Mouse (Mus musculus): Measurements from ENCODE around the gene Zbtb11. TPM values are rescaled to one million over a fixed set of nuclear protein-coding genes. Genes with fewer than 3 reads are reported as not detected.
A peak's percentile ranks its signal among the peaks of the same experiment; 100 is the strongest.

Zbtb11 gene
- polyA plus RNA-seq, 1 experiment from 2014 or later: 6.0 TPM

DNA sequence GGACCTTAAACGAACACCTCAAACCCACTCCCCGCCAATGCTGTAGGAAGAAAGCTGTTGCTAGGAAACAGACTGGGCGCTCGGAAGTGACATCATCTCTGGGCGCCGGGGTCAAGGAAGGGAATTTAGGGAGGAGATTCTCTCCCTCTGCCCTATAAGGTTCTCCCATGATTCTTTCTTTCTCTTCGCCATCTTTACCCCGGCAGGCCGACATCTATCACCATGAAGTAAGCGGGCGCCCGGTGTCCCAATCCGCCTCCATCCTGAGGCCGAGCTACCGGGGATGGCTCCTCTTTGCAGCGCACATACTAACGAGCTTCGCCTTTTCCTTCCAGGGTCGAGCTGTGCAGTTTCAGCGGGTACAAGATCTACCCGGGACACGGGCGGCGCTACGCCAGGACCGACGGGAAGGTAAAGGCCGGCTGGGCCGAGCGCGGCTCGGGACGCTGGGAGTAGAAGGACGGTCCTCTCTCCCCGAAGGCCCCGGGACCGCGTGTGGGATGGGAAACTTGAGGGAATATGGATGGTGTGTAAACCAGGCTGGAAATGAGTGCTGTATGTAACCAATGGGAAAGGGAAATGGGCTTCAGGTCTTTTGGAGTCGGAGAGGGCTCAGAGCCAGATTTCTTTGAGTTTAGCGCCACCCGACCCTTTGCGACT, 7.3 kb upstream of the Zbtb11 start, which contains the start of gene Rpl24:
Rpl24 (plus strand) TSS at position 64 of the 660 bp plus-strand sequence.
- ATAC-seq: peak; percentile 95
- Histone ChIP-seq H3K9me3 (ENCODE audit: low read length) (no peaks in the 10 kb centered on the region), H3K36me3 (replicated peaks; ENCODE audit: insufficient read depth, low read length) (peaks cover 27% of the 10 kb centered on the region), H3K4me3 (ENCODE audit: low read depth, low read length) (peak within 1 kb of the TSS; percentile 62), H3K4me2 (ENCODE audit: low read depth, low read length) (peak within 1 kb of the TSS; percentile 84), H3K27me3 (ENCODE audit: insufficient read depth, low read length) (no peaks in the 10 kb centered on the region), H3K9ac (replicated peaks) (peak within 1 kb of the TSS; percentile 69), H3K27ac (ENCODE audit: low read depth) (peak within 1 kb of the TSS; percentile 79), H3K4me1 (ENCODE audit: insufficient read depth) (peaks cover 4% of the 10 kb centered on the region)
- TF ChIP-seq CTCF (IDR thresholded peaks at IDR 0.05; ENCODE audit: low read depth) (no peak), EP300 (IDR thresholded peaks at IDR 0.05; ENCODE audit: low read depth) (no peak; the same call in 1 of the 2 replicates)
- under 1% methylated on average over 42 of the region's 42 CpGs for WGBS (ENCODE audit: insufficient replicate concordance)
- peak; percentile 93 for DNase-seq

DNA sequence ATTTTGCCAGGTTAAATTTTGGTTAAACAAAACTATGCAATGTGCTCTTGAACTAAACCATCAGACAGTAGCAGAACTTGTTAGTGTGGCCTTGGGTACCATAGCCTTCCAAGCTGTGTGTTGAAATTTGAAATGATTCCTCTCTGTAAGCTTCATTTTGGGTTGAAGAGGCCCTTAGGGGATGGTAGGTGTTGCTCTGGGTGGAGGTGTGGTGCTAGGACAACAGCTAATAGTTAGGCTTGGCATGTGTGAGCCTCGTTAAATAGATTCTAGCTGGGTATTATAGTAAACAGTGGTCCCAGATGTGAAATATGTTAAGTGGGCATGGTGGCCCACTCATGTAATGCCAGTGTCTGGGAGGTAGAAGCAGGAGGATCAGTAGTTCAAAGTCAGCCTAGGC, 6.5 kb upstream of the Zbtb11 start:
- Histone ChIP-seq H3K27me3 (ENCODE audit: insufficient read depth, low read length) (no peaks in the 10 kb centered on the region), H3K9ac (replicated peaks) (peak overlapping the region; percentile 69), H3K4me2 (ENCODE audit: low read depth, low read length) (peak overlapping the region; percentile 84), H3K4me1 (ENCODE audit: insufficient read depth) (peaks cover 4% of the 10 kb centered on the region), H3K27ac (ENCODE audit: low read depth) (peak overlapping the region; percentile 79), H3K9me3 (ENCODE audit: low read length) (no peaks in the 10 kb centered on the region), H3K36me3 (replicated peaks; ENCODE audit: insufficient read depth, low read length) (peaks cover 36% of the 10 kb centered on the region), H3K4me3 (ENCODE audit: low read depth, low read length) (peak overlapping the region; percentile 62)
- ATAC-seq (no peak), DNase-seq (no peak)
- TF ChIP-seq EP300 (IDR thresholded peaks at IDR 0.05; ENCODE audit: low read depth): no peak
- no peak for TF ChIP-seq CTCF (IDR thresholded peaks at IDR 0.05; ENCODE audit: low read depth)
- 15% methylated on average over 1 of the region's 1 CpGs for WGBS (ENCODE audit: insufficient replicate concordance)

DNA sequence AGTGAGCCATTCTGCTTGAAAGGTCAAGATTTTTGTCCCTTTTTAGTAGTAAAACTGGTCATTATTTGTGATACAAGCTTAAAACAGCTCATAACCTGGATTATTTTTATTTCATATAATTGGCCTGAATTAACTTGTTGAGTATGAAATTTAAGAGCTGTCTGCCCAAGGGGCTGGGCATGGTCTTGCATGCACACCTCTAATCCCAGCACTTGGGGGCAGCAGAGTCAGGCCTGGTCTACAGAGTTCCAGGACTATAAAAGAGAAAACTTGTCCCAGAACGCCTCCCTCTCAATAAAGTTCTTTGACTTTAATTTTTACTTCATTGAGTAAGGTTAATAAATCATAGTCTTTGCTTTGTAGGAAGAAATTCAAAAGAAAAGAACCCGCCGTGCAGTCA, 4.5 kb upstream of the Zbtb11 start:
- ATAC-seq (no peak), DNase-seq (peak; percentile 57)
- no peaks in the 10 kb centered on the region for H3K9me3 ChIP-seq (ENCODE audit: low read length)
- TF ChIP-seq EP300 (IDR thresholded peaks at IDR 0.05; ENCODE audit: low read depth) (no peak), CTCF (IDR thresholded peaks at IDR 0.05; ENCODE audit: low read depth) (peak; percentile 71)
- 81% methylated on average over 3 of the region's 3 CpGs for WGBS (ENCODE audit: insufficient replicate concordance)
- no peak overlapping the region for H3K4me3 ChIP-seq (ENCODE audit: low read depth, low read length)
- H3K27me3 ChIP-seq (ENCODE audit: insufficient read depth, low read length): no peaks in the 10 kb centered on the region
- H3K4me1 ChIP-seq (ENCODE audit: insufficient read depth): peaks cover 11% of the 10 kb centered on the region
- H3K27ac ChIP-seq (ENCODE audit: low read depth): no peak overlapping the region
- no peak overlapping the region for H3K4me2 ChIP-seq (ENCODE audit: low read depth, low read length)
- peaks cover 38% of the 10 kb centered on the region for H3K36me3 ChIP-seq (replicated peaks; ENCODE audit: insufficient read depth, low read length)
- H3K9ac ChIP-seq (replicated peaks): no peak overlapping the region

DNA sequence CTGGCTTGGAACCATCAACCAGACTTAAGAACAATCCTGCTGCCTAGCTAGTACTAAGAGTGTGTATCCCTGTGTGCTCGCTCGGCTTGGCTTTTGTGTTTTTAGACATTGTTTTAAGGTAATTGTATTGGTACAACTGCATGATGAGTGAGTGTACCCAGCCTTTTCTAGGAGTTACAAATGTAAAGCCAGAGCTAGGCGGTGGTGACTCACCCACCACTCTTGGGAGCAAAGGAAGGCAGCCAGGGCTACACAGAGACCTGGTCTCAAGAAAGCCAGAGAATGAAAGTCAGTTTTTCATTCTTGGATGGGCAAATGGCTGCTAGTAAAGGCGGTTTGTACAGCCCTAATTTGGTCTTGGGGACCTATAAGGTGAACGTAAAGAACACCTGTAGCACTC, 3.3 kb upstream of the Zbtb11 start:
- H3K36me3 ChIP-seq (replicated peaks; ENCODE audit: insufficient read depth, low read length): peaks cover 38% of the 10 kb centered on the region
- 86% methylated on average over 5 of the region's 5 CpGs for WGBS (ENCODE audit: insufficient replicate concordance)
- peaks cover 15% of the 10 kb centered on the region for H3K4me1 ChIP-seq (ENCODE audit: insufficient read depth)
- H3K9me3 ChIP-seq (ENCODE audit: low read length): no peaks in the 10 kb centered on the region
- no peak overlapping the region for H3K27ac ChIP-seq (ENCODE audit: low read depth)
- H3K4me3 ChIP-seq (ENCODE audit: low read depth, low read length): no peak overlapping the region
- no peaks in the 10 kb centered on the region for H3K27me3 ChIP-seq (ENCODE audit: insufficient read depth, low read length)
- ATAC-seq (no peak), DNase-seq (no peak)
- TF ChIP-seq CTCF (IDR thresholded peaks at IDR 0.05; ENCODE audit: low read depth) (no peak), EP300 (IDR thresholded peaks at IDR 0.05; ENCODE audit: low read depth) (no peak)
- no peak overlapping the region for H3K4me2 ChIP-seq (ENCODE audit: low read depth, low read length)
- H3K9ac ChIP-seq (replicated peaks): no peak overlapping the region

DNA sequence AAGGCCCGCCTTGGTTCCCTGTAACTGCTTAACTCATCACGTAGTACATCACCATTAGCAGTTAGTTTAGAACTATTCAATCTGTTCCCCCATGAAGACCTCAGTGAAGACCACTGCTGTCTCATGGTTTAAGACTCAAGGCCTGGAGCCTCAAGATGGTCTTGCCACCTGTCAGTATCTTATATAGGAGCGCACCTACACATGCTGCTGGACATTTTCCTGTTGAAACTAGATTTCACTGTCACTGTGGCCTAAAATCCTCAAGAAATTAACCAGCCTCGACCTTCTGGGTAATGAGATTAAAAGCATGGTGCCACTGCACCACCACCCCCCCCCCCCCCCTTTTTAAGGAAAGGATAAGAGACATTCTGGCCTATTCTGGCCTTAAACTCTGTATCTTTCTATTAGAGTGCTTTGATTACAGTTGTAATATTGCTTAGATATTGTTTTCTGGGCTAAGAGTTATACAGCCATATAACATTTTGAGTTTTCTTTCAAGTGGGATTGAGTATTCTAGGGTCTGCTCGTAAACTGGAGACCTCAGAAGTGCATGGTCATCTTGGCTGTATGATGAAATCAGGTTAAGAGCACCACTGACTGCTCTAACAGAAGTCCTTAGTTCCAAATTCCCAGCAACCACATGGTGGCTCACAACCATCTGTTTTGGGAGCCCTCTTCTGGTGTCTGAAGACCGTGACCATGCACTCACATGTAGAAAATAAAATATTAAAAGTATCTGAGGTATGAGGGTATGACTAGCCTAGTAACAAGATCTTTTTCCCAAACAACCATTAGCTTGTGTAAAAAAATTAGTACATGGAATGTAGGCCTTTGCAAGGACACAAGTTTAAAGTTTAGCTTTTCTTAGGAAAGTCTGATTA, 1.7 kb upstream of the Zbtb11 start:
- no peak overlapping the region for H3K27ac ChIP-seq (ENCODE audit: low read depth)
- no peak for DNase-seq
- no peaks in the 10 kb centered on the region for H3K27me3 ChIP-seq (ENCODE audit: insufficient read depth, low read length)
- TF ChIP-seq CTCF (IDR thresholded peaks at IDR 0.05; ENCODE audit: low read depth) (0 out of 2 replicates have a peak, but pooled peaks have one; percentile 6), EP300 (IDR thresholded peaks at IDR 0.05; ENCODE audit: low read depth) (no peak)
- H3K4me1 ChIP-seq (ENCODE audit: insufficient read depth): peaks cover 24% of the 10 kb centered on the region
- no peak overlapping the region for H3K4me3 ChIP-seq (ENCODE audit: low read depth, low read length)
- ATAC-seq: no peak
- 72% methylated on average over 6 of the region's 6 CpGs for WGBS (ENCODE audit: insufficient replicate concordance)
- no peak overlapping the region for H3K4me2 ChIP-seq (ENCODE audit: low read depth, low read length)
- H3K9ac ChIP-seq (replicated peaks): no peak overlapping the region
- no peaks in the 10 kb centered on the region for H3K9me3 ChIP-seq (ENCODE audit: low read length)
- peaks cover 38% of the 10 kb centered on the region for H3K36me3 ChIP-seq (replicated peaks; ENCODE audit: insufficient read depth, low read length)

- DNase-seq: no peak
- Histone ChIP-seq H3K36me3 (replicated peaks; ENCODE audit: insufficient read depth, low read length) (peaks cover 38% of the 10 kb centered on the region), H3K27me3 (ENCODE audit: insufficient read depth, low read length) (no peaks in the 10 kb centered on the region), H3K9me3 (ENCODE audit: low read length) (no peaks in the 10 kb centered on the region), H3K4me1 (ENCODE audit: insufficient read depth) (peaks cover 19% of the 10 kb centered on the region), H3K9ac (replicated peaks) (peak overlapping the region; percentile 99), H3K4me3 (ENCODE audit: low read depth, low read length) (peak overlapping the region; percentile 100), H3K27ac (ENCODE audit: low read depth) (peak overlapping the region; percentile 64), H3K4me2 (ENCODE audit: low read depth, low read length) (peak overlapping the region; percentile 91)
- no peak for TF ChIP-seq CTCF (IDR thresholded peaks at IDR 0.05; ENCODE audit: low read depth)
- no peak for TF ChIP-seq EP300 (IDR thresholded peaks at IDR 0.05; ENCODE audit: low read depth)
- WGBS (ENCODE audit: insufficient replicate concordance): 48% methylated on average over 10 of the region's 10 CpGs
- no peak for ATAC-seq
These were observed 969 bp upstream of the Zbtb11 start for GRCm38 (mm10) chr16:55972626-55973201.

Measured in liver, postnatal 0 days (tissue).